Mouse (Mus musculus) lung, embryonic 15.5 days (tissue): Measurements from ENCODE around the gene Tmem170. TPM values are rescaled to one million over a fixed set of nuclear protein-coding genes. Genes with fewer than 3 reads are reported as not detected.
A peak's percentile ranks its signal among the peaks of the same experiment; 100 is the strongest.

Source experiments
- ATAC-seq: fragments of 200-750 bp; cut with Nextera tagmentation; 2 replicates; pipeline ENCODE4 v1.8.0; 2017; ENCODE audit warnings: moderate number of reproducible peaks, borderline replicate concordance; ENCODE audit not compliant: low FRiP score, low TSS enrichment; ENCODE audit errors: extremely low read depth
- H3K27ac ChIP-seq: fragments of 300-500 bp; sonication (generic); 2 replicates; pipeline ENCODE4 v1.5.1; 2015; ENCODE audit warnings: moderate library complexity, mild to moderate bottlenecking, inconsistent platforms
- H3K27me3 ChIP-seq: fragments of 300-500 bp; sonication (generic); 2 replicates; pipeline ENCODE4 v1.6.1; 2015; ENCODE audit warnings: inconsistent platforms
- H3K36me3 ChIP-seq: fragments of 300-500 bp; sonication (generic); 2 replicates; pipeline ENCODE4 v1.6.1; 2015; ENCODE audit warnings: inconsistent platforms
- H3K4me1 ChIP-seq: fragments of 300-500 bp; sonication (generic); 2 replicates; pipeline ENCODE4 v1.6.1; 2015; ENCODE audit warnings: inconsistent platforms
- H3K4me2 ChIP-seq: fragments of 300-500 bp; sonication (generic); 2 replicates; pipeline ENCODE4 v1.6.1; 2015; ENCODE audit warnings: inconsistent platforms, mild to moderate bottlenecking, moderate library complexity
- H3K4me3 ChIP-seq: fragments of 300-500 bp; sonication (generic); 2 replicates; pipeline ENCODE4 v1.5.1; 2015; ENCODE audit warnings: mild to moderate bottlenecking, inconsistent platforms
- H3K9ac ChIP-seq: fragments of 300-500 bp; sonication (generic); 2 replicates; pipeline ENCODE4 v1.6.1; 2015; ENCODE audit warnings: inconsistent platforms
- H3K9me3 ChIP-seq: fragments of 300-500 bp; sonication (generic); 2 replicates; pipeline ENCODE4 v1.6.1; 2016; ENCODE audit warnings: inconsistent platforms
- whole genome bisulfite sequencing: fragments of 180-500 bp; shearing (Covaris S2); methylation state at CpG from one replicate; pipeline ENCODE4 v1.1.7; 2015; 5-methylcytosine and 5-hydroxymethylcytosine counted together
- polyA plus RNA-seq: library from polyadenylated mRNA; unstranded; fragments of >200 nt; fragmentation: Nextera tagmentation; extraction: Ambion mirVana; gene quantifications from 2 replicates; pipeline ENCODE4 v1.2.1, GENCODE M21; 2015

Tmem170 gene
- 9.2 and 10.2 TPM in 2 replicates for polyA plus RNA-seq

DNA sequence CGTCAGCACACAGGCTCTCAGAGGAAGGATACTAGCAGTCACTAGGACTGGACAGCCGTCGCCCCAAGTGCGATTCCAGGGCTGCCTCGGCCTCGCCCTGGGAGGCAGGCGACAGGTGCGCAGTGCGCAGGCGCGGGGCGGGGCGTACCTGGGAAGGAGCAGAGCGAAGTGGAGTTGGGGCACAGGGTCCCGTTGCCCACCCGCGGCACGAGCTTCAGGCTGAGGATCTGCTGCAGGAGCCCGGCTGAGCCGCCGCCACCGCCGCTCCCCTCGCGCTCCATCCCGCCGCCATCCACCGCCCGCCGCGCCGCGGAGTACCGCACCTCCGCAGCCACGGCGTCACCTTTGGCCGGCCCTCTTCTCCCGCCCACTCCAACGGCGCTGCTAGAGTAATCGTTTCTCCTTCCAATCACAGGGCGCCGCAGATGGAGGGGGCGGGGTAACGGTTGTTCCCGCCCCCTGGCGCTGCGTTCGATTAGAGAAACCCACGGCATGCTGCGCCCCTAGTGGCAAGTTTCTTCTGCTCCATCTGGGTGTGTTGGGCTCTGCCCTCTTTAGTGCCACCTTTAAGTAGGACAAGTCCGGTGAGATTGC is at the start of gene Tmem170:
Gene Tmem170 (minus strand): TSS at position 396 of the 594 bp plus-strand sequence.
- Histone ChIP-seq H3K4me3 (peak within 1 kb of the TSS; percentile 70), H3K4me2 (peak within 1 kb of the TSS; percentile 72), H3K36me3 (no peaks in the 10 kb centered on the region), H3K9ac (peak within 1 kb of the TSS; percentile 59), H3K27ac (peak within 1 kb of the TSS; percentile 65), H3K9me3 (no peaks in the 10 kb centered on the region), H3K4me1 (peaks cover 10% of the 10 kb centered on the region; the same call in 1 of the 2 replicates), H3K27me3 (no peaks in the 10 kb centered on the region)
- 0% methylated on average over 53 of the region's 53 CpGs for WGBS
- ATAC-seq, result peak; percentile 99

DNA sequence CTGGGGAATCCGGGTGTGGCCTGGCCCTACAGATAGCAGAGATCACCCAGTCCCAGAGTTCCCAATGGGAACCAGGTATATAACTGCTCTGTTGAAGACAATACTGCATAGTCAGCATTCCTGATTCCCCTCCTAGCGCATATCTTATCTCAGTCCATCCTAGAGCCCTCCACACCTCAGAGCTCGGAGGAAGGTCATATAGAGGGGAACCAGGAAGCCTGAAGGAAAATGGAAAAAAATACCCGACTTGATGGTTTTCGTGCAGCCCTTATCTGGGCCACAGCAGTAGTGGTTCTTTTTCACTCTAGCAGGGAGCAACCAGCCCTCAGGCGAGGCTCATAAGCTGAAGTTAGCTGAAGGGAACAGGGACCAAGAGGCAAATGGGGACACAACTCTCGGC is 48.4 kb upstream of the Tmem170 start:
- Histone ChIP-seq H3K9ac (no peak overlapping the region), H3K4me1 (0 out of 2 replicates have a peak, but pooled peaks cover 3% of the 10 kb centered on the region), H3K4me3 (no peak overlapping the region), H3K9me3 (no peaks in the 10 kb centered on the region), H3K4me2 (no peak overlapping the region), H3K27ac (no peak overlapping the region), H3K36me3 (no peaks in the 10 kb centered on the region), H3K27me3 (no peaks in the 10 kb centered on the region)
- 68% methylated on average over 7 of the region's 7 CpGs for WGBS
- ATAC-seq, result no peak

GRCm38 (mm10) chr8:111923383-111923804 is 46.8 kb upstream of the Tmem170 start:
- Histone ChIP-seq H3K9me3 (no peaks in the 10 kb centered on the region), H3K4me3 (no peak overlapping the region), H3K36me3 (no peaks in the 10 kb centered on the region), H3K9ac (no peak overlapping the region), H3K27ac (no peak overlapping the region), H3K4me1 (0 out of 2 replicates have a peak, but pooled peaks cover 3% of the 10 kb centered on the region), H3K27me3 (no peaks in the 10 kb centered on the region), H3K4me2 (0 out of 2 replicates have a peak overlapping the region, but pooled peaks have one; percentile 10)
- ATAC-seq, result no peak
- 19% methylated on average over 10 of the region's 10 CpGs for WGBS

- 70% methylated on average over 4 of the region's 4 CpGs for WGBS
Observed at GRCm38 (mm10) chr8:111920971-111921370, 44.4 kb upstream of the Tmem170 start.

GRCm38 (mm10) chr8:111919663-111920062 is 43.1 kb upstream of the Tmem170 start:
- Histone ChIP-seq H3K27me3 (no peaks in the 10 kb centered on the region), H3K4me2 (no peak overlapping the region), H3K4me1 (0 out of 2 replicates have a peak, but pooled peaks cover 3% of the 10 kb centered on the region), H3K9ac (no peak overlapping the region), H3K27ac (no peak overlapping the region), H3K4me3 (no peak overlapping the region), H3K36me3 (no peaks in the 10 kb centered on the region), H3K9me3 (no peaks in the 10 kb centered on the region)
- 96% methylated on average over 2 of the region's 2 CpGs for WGBS
- ATAC-seq, result no peak

More at GRCm38 (mm10) chr8:111920971-111921370, 44.4 kb upstream of the Tmem170 start:
- 0 out of 2 replicates have a peak, but pooled peaks cover 3% of the 10 kb centered on the region for H3K4me1 ChIP-seq
- no peak for ATAC-seq
- no peak overlapping the region for H3K27ac ChIP-seq
- H3K36me3 ChIP-seq, result no peaks in the 10 kb centered on the region
- no peak overlapping the region for H3K9ac ChIP-seq
- H3K9me3 ChIP-seq, result no peaks in the 10 kb centered on the region
- H3K4me2 ChIP-seq, result no peak overlapping the region
- no peaks in the 10 kb centered on the region for H3K27me3 ChIP-seq
- H3K4me3 ChIP-seq, result no peak overlapping the region

DNA sequence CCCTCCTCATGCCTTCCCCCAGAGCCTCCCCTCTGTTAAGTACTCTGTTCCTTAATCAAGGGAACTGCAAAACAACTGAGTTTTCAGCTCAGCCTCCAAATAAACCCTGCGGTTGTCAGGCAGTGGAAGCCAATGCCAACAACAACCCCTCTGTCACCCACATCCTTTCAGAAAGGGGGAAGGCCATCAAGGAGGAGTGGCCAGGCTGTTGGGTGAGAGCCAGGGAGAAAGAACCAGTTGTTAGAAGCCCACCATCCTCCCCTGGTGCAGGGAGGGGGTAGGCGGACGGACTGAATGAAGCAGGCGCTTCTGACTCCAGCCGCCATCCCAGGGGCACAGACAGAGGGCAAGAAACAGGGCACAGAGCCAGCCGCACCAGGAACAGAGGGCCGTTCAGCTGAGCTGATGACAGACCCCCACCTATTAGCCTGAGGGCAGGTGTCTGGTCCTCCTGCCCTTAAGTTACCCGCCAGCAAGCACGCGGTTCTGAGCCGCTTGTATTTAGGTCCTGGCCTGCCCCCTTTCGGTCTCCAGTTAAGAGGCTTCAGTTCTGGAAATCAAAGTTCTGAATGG is 36.4 kb upstream of the Tmem170 start:
- H3K27me3 ChIP-seq, result peaks cover 22% of the 10 kb centered on the region; the same call in 1 of the 2 replicates
- peak; percentile 37; the same call in 1 of the 2 replicates for ATAC-seq
- WGBS, result 49% methylated on average over 12 of the region's 12 CpGs

GRCm38 (mm10) chr8:111911572-111911971 is 35.0 kb upstream of the Tmem170 start:
- H3K27me3 ChIP-seq, result peaks cover 22% of the 10 kb centered on the region; the same call in 1 of the 2 replicates
- peaks cover 14% of the 10 kb centered on the region for H3K4me1 ChIP-seq
- 65% methylated on average over 7 of the region's 7 CpGs for WGBS
- no peak overlapping the region for H3K4me3 ChIP-seq
- no peak overlapping the region for H3K27ac ChIP-seq
- no peak for ATAC-seq
- H3K4me2 ChIP-seq, result no peak overlapping the region
- H3K9me3 ChIP-seq, result no peaks in the 10 kb centered on the region
- no peaks in the 10 kb centered on the region for H3K36me3 ChIP-seq
- no peak overlapping the region for H3K9ac ChIP-seq

More for the DNA sequence above, 36.4 kb upstream of the Tmem170 start:
- no peak overlapping the region for H3K4me2 ChIP-seq
- H3K27ac ChIP-seq, result no peak overlapping the region
- H3K36me3 ChIP-seq, result no peaks in the 10 kb centered on the region
- H3K4me1 ChIP-seq, result peaks cover 14% of the 10 kb centered on the region
- no peak overlapping the region for H3K4me3 ChIP-seq
- H3K9ac ChIP-seq, result no peak overlapping the region
- no peaks in the 10 kb centered on the region for H3K9me3 ChIP-seq

DNA sequence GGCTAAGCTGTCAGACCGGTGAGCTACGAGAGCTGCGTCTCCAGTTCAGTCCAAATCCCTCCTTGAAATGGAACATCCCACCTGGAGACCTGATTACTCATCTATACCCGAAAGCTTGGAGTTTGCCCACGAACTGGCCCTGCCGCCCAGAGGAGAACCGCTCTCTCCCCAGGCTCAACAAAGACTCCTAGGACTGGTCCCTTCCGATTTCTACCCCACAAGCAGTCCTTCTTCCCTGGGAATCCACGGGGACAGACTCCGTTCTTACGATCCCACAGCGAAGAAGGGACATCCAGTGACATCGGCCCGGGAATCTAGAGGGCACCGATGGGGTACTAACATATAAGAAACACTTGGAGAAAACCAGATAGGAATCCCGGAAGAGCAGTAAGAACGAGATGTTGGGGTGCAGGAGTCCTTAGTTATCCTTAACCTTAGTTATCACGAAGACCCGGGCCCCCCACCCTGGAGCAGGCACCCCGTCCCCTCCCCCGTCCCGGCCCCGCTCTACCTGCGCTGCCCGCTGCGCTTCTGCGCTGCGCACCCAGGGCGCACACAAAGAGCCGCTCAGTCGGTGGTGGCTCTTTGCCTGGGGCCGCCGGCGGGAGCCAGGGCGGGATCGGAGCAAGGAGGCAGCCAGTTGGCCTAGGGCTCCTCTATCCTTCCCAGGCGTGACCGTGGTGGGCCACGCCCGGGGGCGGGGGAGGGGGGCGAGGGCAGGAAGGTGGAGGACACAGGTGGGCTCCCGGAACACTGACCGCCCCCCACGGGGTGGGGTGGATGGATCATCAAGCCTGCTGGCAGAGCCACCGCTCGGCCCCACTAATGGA is 33.3 kb upstream of the Tmem170 start, which contains the start of gene Chst5:
Gene Chst5 (minus strand): TSS at position 827 of the 830 bp plus-strand sequence.
- Histone ChIP-seq H3K4me1 (peaks cover 14% of the 10 kb centered on the region), H3K36me3 (no peaks in the 10 kb centered on the region), H3K27me3 (peaks cover 22% of the 10 kb centered on the region; the same call in 1 of the 2 replicates), H3K9me3 (no peaks in the 10 kb centered on the region), H3K9ac (peak within 1 kb of the TSS; percentile 51), H3K27ac (no peak within 1 kb of the TSS), H3K4me2 (peak within 1 kb of the TSS; percentile 69), H3K4me3 (peak within 1 kb of the TSS; percentile 45)
- 6% methylated on average over 47 of the region's 47 CpGs for WGBS
- peak; percentile 36; the same call in 1 of the 2 replicates for ATAC-seq

- no peaks in the 10 kb centered on the region for H3K9me3 ChIP-seq
- no peaks in the 10 kb centered on the region for H3K36me3 ChIP-seq
- H3K4me3 ChIP-seq, result no peak overlapping the region
- H3K4me2 ChIP-seq, result no peak overlapping the region; the same call in 1 of the 2 replicates
- H3K27me3 ChIP-seq, result peaks cover 17% of the 10 kb centered on the region; the same call in 1 of the 2 replicates
- peak; percentile 81 for ATAC-seq
- H3K27ac ChIP-seq, result peak overlapping the region; percentile 79
- peaks cover 16% of the 10 kb centered on the region for H3K4me1 ChIP-seq
- no peak overlapping the region for H3K9ac ChIP-seq
- 29% methylated on average over 7 of the region's 8 CpGs for WGBS
Observed at GRCm38 (mm10) chr8:111905500-111906121, 29.1 kb upstream of the Tmem170 start.

DNA sequence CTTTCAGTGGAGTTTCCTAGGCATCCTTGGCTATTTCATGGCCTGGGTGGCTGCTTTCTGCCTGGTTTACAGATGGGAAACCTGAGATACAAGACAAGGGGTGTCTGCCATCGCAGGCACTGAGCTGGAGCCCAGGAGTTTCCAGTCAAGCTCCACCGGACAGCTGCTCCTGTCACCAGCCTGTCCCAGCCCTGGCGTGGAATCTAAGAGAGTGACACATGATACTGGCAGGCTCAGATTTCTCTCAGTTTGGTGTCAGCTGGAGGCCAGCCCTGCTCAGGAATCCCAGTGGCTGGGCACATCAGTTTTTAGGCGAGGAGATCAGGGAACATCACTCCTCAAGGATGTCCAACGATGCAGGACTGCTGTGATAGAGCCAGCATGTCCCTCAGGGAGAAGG is 25.5 kb upstream of the Tmem170 start:
- 12% methylated on average over 5 of the region's 5 CpGs for WGBS
- no peaks in the 10 kb centered on the region for H3K36me3 ChIP-seq
- H3K4me1 ChIP-seq, result 0 out of 2 replicates have a peak, but pooled peaks cover 4% of the 10 kb centered on the region
- no peak overlapping the region for H3K4me3 ChIP-seq
- no peaks in the 10 kb centered on the region for H3K27me3 ChIP-seq
- no peak overlapping the region for H3K9ac ChIP-seq
- H3K27ac ChIP-seq, result no peak overlapping the region
- no peak overlapping the region for H3K4me2 ChIP-seq
- no peak for ATAC-seq
- H3K9me3 ChIP-seq, result no peaks in the 10 kb centered on the region

DNA sequence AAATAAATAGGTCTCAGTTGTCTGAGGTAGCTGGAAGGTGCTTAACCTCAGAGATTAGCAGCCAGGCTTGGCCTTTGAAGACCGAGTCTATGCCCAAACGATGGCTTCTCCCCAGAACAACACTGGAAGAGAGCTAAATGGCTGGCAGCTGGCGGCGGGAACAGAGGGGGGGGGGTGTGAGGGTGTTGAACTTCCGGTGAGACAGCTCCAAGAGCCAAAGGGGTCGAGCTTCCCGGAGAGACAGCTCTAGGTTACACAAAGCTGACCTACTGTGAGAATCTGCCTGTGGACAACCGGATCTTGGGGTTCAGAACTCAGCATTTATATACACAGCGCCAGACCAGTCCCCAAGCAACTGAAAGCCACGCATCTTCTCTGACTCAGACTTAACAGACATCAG is 22.0 kb upstream of the Tmem170 start:
- 0 out of 2 replicates have a peak, but pooled peaks have one; percentile 19 for ATAC-seq
- Histone ChIP-seq H3K9ac (no peak overlapping the region), H3K4me1 (0 out of 2 replicates have a peak, but pooled peaks cover 4% of the 10 kb centered on the region), H3K4me2 (no peak overlapping the region), H3K36me3 (no peaks in the 10 kb centered on the region), H3K9me3 (no peaks in the 10 kb centered on the region), H3K27me3 (no peaks in the 10 kb centered on the region), H3K27ac (no peak overlapping the region), H3K4me3 (no peak overlapping the region)
- 24% methylated on average over 10 of the region's 10 CpGs for WGBS
